Mouse (Mus musculus): Measurements from ENCODE around the gene Cdc42. TPM values are rescaled to one million over a fixed set of nuclear protein-coding genes. Genes with fewer than 3 reads are reported as not detected.

Gene Cdc42
- polyA plus RNA-seq, 1 experiment, result 127 TPM

GRCm38 (mm10) chr4:137326494-137326893, 31.0 kb downstream of the Cdc42 start:
- 78% methylated on average over 3 of the region's 3 CpGs for WGBS

GRCm38 (mm10) chr4:137324926-137325325, 32.6 kb downstream of the Cdc42 start:
- no peak for DNase-seq (ENCODE audit: low read depth, low spot score)
- WGBS, result 65% methylated on average over 6 of the region's 6 CpGs

More at GRCm38 (mm10) chr4:137326494-137326893, 31.0 kb downstream of the Cdc42 start:
- no peak for DNase-seq (ENCODE audit: low read depth, low spot score)

GRCm38 (mm10) chr4:137316027-137316770, 41.3 kb downstream of the Cdc42 start:
- no peak for DNase-seq (ENCODE audit: low read depth, low spot score)
- WGBS, result 82% methylated on average over 4 of the region's 4 CpGs

- no peak for DNase-seq (ENCODE audit: low read depth, low spot score)
- WGBS, result 81% methylated on average over 2 of the region's 2 CpGs
Measured at GRCm38 (mm10) chr4:137315061-137315460, 42.5 kb downstream of the Cdc42 start.

DNA sequence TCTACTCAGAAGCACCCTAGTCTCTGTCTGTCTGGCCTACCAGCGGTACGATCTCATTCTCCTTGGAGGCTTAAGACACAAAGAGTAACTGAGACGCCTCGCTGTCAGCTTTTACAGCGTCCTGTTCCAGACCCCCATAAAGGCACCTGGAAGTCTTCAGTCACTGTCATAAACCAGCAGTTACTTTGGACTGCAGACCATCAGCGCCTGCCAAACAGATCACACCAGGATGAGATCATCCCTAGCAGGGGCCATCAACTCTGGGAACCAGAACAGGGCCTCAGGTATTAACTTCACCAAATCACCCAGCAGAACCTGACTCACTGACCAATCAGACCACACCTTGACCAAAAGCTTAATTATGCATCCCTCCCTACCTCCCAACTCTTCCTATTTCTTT, 43.0 kb downstream of the Cdc42 start:
- no peak for DNase-seq (ENCODE audit: low read depth, low spot score)
- 26% methylated on average over 6 of the region's 6 CpGs for WGBS

- 29% methylated on average over 2 of the region's 2 CpGs for WGBS
- DNase-seq (ENCODE audit: low read depth, low spot score), result no peak
Measured at GRCm38 (mm10) chr4:137313511-137313910, 44.0 kb downstream of the Cdc42 start.

GRCm38 (mm10) chr4:137308377-137308776, 49.1 kb downstream of the Cdc42 start:
- DNase-seq (ENCODE audit: low read depth, low spot score), result no peak
- 40% methylated on average over 5 of the region's 5 CpGs for WGBS

DNA sequence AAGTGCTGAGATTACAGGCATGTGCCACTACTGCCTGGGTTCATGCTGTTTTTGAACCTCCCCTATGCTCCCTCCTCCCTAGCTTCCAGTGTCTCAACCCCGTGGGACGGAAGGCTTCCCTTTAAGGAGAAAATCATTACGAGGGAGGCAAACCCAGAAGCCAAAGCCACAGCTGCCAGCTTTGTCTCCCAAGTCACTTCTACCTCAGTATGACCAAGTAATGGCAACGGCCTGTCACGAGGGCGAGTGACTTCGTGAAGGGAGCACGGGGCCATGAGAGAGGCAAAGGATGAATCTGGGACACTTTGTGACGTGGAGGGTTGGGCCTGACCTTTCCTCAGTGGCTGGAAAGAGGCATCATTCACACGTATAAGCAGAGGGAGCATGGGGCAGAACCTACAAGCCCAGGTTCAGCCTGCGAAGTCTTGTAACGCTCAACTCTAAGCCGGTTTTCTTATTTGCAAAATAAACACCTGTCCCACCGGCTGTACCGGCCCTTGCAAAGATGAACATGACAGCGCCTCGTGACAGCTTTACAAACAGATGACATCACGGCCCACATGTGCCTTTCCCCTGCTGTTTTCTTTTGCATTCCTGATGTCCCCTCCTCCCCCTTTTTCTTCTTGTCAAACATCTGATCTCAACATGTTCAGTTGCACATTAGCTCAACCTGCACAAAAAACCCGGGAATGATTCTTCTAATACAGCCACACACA, 50.4 kb downstream of the Cdc42 start:
- DNase-seq (ENCODE audit: low read depth, low spot score), result no peak
- WGBS, result 69% methylated on average over 19 of the region's 19 CpGs

DNA sequence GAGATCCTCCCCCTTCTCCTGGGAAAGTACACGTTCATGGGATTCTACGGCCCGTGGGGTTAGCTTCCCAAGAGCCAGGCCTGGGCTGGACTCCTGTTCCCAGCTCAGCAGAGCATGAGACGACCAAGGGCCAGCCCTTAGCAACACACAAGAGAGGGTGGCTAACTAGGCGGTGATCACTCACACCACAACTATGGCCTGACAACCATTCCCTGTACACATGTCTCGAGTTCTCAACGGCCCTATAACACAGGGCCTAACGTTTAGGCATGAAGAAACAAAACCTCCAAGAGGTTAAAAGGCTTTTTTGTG, 51.0 kb downstream of the Cdc42 start:
- no peak for DNase-seq (ENCODE audit: low read depth, low spot score)
- WGBS, result 68% methylated on average over 8 of the region's 8 CpGs

DNA sequence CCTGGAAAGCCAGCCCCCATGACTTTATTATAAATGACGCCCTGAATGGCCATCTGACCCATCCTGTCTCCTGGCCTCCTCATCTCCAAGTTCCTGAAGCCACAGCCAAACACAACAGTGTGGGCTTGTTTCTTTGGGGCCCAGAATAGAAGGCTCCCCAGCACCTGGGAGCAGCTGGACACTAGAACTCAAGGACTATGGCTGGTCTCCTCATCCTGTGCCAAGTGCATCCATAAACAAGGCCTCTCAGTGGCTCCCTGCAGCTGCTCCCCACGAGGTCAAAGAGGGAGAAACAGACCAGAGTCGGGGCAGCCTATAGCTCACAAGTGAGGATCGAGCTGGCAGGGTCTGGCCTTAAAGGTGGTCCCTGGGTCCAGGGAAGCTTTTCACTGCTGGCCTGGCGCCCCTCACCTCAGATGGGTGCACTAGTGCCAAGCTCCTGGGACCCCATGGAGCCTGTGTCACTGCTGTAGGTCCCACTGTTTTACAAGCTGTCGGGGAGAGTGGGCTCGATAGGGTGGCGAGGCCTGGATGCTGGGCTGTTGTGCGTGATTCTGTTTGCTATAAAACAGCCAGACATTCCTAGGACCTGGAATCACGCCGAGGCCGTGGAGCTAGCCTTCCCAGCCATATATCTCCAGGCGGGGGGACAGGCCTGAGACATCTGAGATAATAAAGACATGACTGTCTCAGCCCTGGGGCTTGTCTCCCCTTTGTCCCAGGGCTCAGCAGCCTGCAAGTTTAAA, 51.5 kb downstream of the Cdc42 start:
- no peak for DNase-seq (ENCODE audit: low read depth, low spot score)
- WGBS, result 67% methylated on average over 13 of the region's 13 CpGs

DNA sequence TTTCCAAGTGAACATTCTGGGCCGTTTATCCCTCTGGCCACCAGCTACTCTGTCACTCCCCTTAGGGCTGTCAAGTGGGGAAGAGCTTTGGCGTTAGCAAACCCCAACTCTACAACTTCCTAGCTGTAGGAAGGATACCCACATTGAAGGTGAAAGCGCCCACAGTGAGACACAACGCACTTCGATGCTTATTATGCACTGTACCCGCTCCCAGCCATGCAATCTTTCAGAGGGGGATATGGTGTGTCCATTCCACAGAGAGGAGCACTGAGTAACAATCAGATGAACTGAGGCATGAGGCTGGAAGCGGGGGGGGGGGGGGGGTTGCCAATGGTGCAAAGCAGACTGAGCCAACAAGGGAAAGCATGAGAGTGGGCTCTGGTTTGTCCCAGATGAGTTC, 52.5 kb downstream of the Cdc42 start:
- WGBS, result 83% methylated on average over 7 of the region's 7 CpGs
- no peak for DNase-seq (ENCODE audit: low read depth, low spot score)

DNA sequence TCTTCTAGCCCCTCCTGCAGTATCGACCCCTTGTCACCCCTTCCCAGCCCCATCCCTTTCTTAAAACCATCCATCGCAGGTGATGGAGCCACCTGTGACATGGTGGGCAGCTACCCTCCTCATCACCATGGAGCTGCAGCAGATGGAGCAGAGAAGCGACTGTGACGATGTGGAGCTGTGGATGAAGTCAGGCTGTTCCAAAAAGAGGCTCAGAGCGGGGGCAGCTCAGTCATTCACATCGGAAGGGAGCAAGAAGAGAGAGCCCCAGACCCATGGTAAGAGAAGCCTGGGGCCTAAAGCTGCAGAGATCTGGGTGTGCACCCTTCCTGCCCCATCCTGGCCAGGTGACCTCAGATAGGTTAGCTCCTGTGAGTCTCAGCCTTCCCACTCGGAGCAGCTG, 53.4 kb downstream of the Cdc42 start:
- DNase-seq (ENCODE audit: low read depth, low spot score), result no peak
- WGBS, result 92% methylated on average over 7 of the region's 7 CpGs

DNA sequence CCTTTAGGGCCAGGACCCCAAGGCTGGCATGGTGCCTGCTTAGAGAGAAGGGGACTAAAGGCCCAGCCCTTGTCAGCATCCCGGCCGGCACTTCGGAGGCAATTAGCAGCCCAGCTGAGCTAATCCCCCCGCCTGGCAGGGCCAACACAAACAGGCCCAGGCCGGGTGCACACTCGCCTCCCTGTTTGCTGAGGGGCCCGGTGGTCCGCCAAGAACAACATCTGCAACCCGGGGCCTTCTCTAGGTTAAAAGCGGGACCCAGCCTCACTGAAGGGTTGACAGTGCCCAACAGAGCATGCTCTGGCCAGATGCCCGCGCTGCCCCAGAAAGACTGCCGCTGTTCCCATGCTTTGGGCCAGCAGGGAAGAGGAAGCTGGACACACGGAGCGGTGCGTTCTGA, 55.9 kb downstream of the Cdc42 start:
- no peak for DNase-seq (ENCODE audit: low read depth, low spot score)
- 63% methylated on average over 16 of the region's 16 CpGs for WGBS

- 93% methylated on average over 13 of the region's 13 CpGs for WGBS
- DNase-seq (ENCODE audit: low read depth, low spot score), result no peak
Measured at GRCm38 (mm10) chr4:137300227-137300626, 57.3 kb downstream of the Cdc42 start.

DNA sequence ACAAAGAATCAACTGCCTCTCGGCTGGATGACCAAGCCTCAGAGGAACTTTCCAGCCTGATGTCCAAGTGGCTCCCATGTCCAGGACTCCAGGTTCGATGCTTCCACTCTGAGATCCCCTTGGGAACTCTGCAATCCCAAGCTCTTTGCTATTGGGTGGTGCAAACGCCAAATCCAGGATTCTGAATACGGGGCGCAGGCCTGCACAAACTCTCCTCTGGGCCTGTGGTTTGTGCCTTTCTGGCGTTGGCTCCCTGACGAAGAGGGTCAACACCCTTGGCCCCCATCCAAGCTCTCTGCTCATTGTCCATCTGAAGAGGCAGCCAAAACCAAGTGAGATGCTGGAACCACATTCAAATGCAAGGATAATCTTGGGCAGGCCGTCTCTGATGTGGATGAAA, 59.1 kb downstream of the Cdc42 start:
- DNase-seq (ENCODE audit: low read depth, low spot score), result no peak
- WGBS, result 77% methylated on average over 8 of the region's 8 CpGs

GRCm38 (mm10) chr4:137297611-137298010, 59.9 kb downstream of the Cdc42 start:
- 62% methylated on average over 4 of the region's 4 CpGs for WGBS
- no peak for DNase-seq (ENCODE audit: low read depth, low spot score)

DNA sequence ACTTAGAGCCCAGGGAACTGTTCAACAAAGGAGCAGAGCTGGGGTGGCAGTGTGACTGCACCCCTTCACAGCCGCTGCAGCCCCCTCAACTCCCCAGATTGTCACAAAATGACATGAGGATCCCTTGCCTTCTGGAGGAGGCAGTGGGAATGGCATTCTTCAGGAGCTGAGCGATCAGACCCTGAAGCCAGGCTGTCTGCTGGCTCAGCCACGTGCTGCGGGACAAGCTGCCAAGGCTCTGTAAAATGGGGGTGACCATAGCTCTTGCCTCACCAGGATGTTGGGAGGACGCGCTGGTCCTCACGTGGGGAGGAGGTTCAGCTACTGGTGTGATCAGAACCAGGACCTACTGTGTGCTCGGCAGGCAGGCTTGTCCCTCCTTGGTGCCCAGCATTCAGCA, 62.6 kb downstream of the Cdc42 start:
- no peak for DNase-seq (ENCODE audit: low read depth, low spot score)
- 84% methylated on average over 8 of the region's 8 CpGs for WGBS

GRCm38 (mm10) chr4:137294474-137294873, 63.0 kb downstream of the Cdc42 start:
- WGBS, result 77% methylated on average over 5 of the region's 5 CpGs

GRCm38 (mm10) chr4:137294032-137294431, 63.5 kb downstream of the Cdc42 start:
- 69% methylated on average over 7 of the region's 7 CpGs for WGBS
- DNase-seq (ENCODE audit: low read depth, low spot score), result no peak

More at GRCm38 (mm10) chr4:137294474-137294873, 63.0 kb downstream of the Cdc42 start:
- no peak for DNase-seq (ENCODE audit: low read depth, low spot score)

DNA sequence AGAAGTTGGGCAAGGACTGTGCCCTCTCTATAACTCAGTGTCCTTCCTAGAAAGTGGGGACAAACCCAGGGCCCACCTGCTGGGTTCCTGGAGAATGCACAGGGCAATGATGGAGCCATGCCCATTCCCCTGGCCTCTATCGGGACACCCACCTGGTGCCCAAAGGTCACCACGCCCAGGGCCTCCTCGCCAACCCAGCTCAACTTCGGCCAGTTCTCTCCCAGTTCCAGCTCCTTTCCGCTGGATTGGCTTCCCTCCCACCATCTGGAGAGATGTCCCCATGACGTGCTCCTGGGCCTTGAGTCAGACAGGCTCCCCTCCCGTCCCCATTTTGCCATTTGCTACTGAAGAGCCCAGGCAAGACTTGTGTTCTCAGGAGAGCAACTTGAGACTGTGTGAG, 64.9 kb downstream of the Cdc42 start:
- no peak for DNase-seq (ENCODE audit: low read depth, low spot score)
- WGBS, result 57% methylated on average over 7 of the region's 7 CpGs

DNA sequence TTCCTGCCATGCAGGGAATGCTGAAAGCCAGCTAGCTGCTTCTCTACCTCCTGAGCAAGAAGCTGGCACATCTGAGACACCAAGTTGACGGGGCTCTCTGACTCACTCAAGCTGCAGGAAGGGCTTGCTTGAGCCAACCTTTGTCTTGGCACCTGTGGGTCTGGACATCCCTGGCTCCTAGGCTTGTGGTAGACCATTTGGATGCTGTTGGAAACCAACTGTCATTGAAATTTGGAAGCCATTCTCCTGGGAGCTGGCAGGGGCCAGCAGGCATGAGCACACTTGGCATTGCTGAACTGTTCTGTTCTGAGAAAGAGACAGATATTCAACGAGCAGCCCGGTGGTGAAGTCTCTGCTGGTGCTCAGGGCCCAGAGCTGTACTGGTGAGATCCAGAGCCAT, 67.3 kb downstream of the Cdc42 start:
- 71% methylated on average over 3 of the region's 3 CpGs for WGBS
- no peak for DNase-seq (ENCODE audit: low read depth, low spot score)
